Mouse (Mus musculus): ENCODE results near the gene Sidt2.

The Sidt2 gene

GRCm38 (mm10) chr9:45955107-45955963 is at the start of gene Sidt2:
Gene Sidt2 (minus strand): TSS chr9:45955258.
- in situ Hi-C loops (cut with MboI): no loop called here

GRCm38 (mm10) chr9:46004529-46004928 is 49.5 kb upstream of the Sidt2 start:
- in situ Hi-C loops (cut with MboI): no loop called here

GRCm38 (mm10) chr9:46003729-46004128 is 48.7 kb upstream of the Sidt2 start:
- in situ Hi-C loops (cut with MboI): no loop called here

GRCm38 (mm10) chr9:45999009-45999408 is 44.0 kb upstream of the Sidt2 start:
- in situ Hi-C loops (cut with MboI): no loop called here

DNA sequence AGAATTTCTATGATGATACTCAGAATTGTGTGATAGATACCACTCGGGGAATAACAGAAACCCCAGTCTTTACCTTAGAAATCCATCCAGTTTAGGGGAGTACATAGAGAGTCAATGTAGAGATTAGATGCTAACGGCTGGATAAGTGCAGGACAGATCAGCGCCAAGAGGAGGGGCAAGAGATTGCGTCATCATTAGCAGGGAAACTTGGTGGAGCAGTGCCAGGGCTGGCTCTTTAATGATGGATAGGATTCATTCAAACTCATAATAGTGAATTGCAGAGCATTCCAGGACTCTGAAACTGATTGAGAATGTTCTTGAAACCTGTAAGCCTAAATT is 30.1 kb upstream of the Sidt2 start:
- in situ Hi-C loops (cut with MboI): no loop called here

DNA sequence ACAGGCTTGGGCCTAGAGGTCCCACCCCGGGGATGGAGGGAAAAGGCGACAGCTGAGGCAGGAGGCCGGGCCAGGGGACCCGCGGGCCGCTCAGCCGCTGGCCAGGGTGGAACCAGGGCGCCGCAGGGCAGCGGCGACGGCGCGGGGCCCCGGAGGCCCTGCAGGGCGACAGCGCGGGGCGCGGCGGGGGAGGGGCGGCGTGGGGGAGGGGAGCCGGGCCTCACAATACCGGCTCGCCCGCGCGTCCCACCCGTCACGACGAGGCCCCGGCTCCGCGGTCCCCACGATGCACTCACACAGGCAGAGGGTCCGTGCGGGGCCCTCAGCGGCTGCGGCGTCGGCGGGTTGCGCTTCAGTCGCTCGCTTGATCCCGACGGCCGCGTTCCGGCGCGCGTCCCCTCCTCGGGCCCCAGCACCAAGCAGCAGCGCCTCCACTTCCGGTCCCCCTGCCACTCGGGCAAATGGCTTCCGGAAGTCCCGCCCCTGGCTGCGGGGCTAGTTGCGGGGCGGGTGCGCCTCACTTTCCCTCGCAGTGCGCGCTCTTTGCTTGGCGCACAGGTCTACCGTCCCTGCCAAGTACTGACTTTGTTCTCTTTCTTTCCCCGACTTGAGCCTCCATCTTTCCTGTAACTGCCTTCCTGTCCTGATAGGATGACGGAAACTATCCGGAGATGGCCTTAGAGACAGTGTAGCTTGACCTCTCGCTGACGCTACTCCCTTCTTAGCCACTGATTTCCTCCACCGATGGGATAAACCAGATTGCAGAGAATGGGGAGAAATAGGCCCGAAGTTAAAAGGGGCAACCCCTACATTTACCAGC is 29.6 kb upstream of the Sidt2 start:
- in situ Hi-C loops (cut with MboI): no loop called here

GRCm38 (mm10) chr9:45983676-45984408 is 28.8 kb upstream of the Sidt2 start:
- in situ Hi-C loops (cut with MboI): no loop called here

DNA sequence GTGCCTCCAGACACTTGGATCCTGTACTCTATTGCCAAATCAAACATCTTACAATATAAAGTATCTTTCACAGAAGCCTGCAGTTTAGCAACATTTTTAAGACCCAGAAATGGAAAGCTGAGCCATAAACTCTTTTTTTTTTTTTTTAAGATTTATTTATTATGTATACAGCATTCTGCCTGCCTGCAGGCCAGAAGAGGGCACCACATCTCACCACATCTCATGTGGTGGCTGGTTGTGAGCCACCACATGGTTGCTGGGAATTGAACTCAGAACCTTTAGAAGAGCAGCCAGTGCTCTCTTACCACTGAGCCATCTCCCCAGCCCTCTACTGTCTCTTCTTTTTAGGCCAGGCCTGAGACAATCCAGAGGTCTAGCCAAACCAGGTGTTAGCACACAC is 26.3 kb upstream of the Sidt2 start:
- in situ Hi-C loops (cut with MboI): no loop called here

- in situ Hi-C loops (cut with MboI): no loop called here
These were observed 25.6 kb upstream of the Sidt2 start for GRCm38 (mm10) chr9:45980611-45981010.

GRCm38 (mm10) chr9:45979778-45980177 is 24.7 kb upstream of the Sidt2 start:
- in situ Hi-C loops (cut with MboI): no loop called here

- in situ Hi-C loops (cut with MboI): no loop called here
These were observed 21.8 kb upstream of the Sidt2 start for GRCm38 (mm10) chr9:45976884-45977283.

GRCm38 (mm10) chr9:45963577-45963976 is 8.5 kb upstream of the Sidt2 start:
- in situ Hi-C loops (cut with MboI): no loop called here

DNA sequence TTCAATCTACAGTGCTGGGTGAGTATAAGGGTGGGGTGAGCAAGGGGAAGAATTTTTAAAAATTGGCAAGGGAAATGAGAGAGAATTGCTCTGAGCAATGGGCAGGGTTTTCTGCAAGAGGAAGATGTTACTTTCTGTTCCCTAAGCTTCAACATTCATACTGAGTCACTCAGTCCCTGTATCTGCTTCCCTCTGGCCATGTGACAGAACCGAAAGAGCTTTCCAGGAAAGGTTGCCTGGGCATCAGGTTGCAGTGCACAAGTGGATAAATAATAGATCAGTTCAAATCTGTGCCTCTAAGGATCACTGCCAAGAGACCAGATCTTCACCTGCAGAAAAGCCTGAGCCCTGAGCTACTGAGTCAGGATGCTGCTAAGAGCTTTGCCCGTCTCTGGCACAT is 6.8 kb upstream of the Sidt2 start:
- in situ Hi-C loops (cut with MboI): no loop called here

DNA sequence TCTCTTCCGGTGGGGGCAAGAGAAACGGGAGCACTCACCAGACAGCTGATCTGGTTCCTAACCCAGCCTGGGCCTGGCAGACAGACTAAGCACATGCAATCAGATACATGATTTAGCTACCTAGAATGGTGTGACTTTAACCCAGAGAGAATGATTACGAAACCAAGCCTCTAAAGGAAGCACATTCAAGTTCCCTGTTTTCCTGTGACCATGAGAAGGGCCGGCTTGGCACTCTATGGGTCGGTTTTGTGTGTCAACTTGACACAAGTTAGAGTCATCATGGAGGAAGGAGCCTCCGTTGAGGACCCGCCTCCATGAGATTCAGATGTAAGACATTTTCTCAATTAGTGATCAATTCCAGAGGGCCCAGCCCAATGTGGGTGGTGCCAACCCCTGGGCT is 4.6 kb upstream of the Sidt2 start:
- in situ Hi-C loops (cut with MboI): no loop called here

GRCm38 (mm10) chr9:45958851-45959250 is 3.8 kb upstream of the Sidt2 start:
- in situ Hi-C loops (cut with MboI): no loop called here

GRCm38 (mm10) chr9:45958023-45958670 is 3.1 kb upstream of the Sidt2 start:
- in situ Hi-C loops (cut with MboI): no loop called here

DNA sequence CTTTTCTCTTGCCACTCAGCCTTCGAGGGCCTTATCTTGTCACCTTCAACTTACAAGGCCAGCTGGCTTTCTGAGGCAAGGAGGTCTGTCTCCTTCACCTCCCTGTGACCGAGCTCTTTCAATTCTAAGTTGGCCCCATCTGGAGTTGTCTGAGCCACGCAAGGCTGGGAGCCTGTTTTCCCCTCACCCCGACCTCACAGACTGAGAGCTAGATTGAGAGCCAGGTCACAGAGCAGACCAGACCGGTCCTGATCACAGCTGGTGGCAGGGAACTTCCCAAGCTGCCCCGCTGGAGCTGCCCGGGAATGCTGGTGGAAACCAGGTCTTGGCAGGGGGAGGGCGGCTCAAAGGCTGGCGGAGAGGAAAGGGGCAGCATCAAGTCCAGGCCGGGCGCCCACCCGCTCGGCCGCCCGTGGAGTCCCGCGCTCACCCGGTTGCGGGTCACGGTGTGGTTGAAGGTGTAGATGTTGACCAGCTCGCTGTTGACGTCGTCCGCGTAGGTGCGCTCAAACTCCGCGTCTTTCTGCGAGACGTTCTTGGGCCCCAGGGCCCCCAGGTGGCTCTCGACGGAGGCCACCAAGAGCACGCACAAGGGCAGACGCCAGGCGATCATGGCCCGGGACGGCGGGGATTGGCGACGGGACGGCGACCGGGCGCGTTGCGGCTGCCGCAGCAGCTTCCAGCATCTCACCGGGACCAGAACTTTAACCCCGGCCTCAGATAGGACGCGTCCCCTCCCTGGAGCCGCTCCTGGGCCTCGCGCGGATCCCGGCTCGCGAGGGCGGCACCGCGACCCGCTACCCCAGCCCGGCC is 558 bp downstream of the Sidt2 start:
- in situ Hi-C loops (cut with MboI): no loop called here

DNA sequence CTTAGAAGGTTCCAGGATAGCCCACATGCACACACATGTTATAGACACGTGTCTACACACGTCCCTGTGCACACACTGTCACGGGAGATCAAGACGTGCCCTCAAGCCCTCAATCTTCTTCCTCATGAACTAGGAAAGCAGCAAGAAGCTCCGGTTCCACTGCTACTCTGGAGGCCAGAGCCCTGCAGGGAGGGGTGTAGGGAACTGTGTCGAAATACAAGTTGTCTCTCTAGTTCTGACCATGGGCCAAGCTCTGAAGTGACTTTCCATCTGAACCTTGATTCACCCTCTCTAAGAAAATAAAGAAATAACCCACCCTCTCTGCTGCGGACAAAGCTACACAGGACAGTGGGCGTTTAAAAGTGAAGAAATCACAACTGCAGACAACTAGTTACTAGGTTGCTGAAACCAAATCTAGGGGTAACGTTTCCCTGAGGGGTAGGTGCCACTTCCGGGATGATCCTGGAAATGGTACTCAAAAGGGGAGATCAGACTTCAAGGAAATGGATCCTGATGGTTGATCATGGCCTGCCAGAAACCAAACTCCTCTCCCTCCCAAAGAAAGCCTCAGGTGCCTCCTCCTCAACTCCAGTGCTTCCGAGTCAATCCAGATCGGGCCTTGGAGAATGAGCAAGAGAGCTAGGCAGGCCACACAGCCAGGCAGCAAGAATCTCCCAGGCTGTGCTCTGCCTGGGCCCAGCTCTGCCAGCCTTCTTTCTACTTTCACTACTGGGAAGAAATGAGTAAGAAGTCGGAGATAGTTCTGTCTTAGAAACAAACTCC is 1.4 kb downstream of the Sidt2 start:
- in situ Hi-C loops (cut with MboI): no loop called here

- in situ Hi-C loops (cut with MboI): no loop called here
These were observed 2.2 kb downstream of the Sidt2 start for GRCm38 (mm10) chr9:45952890-45953289.

DNA sequence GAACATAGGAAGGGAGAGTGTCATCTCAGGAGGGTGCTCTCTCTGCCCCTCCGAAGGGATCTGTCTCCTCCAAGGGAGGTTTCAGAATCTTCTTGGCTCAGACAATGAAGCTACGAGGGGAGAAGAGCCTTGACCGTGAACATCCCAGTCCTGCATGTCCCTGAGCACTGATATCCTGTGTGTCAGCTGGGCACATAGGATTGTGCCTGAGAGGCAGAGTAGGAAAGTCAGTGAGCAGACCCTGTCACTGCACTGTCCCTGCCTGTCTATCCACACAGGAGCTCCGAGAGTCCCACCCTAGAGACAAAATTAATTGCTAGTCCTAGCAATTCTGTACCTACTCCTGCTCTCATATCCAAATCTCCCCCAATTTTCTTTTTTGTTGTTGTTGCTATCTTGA is 3.0 kb downstream of the Sidt2 start:
- in situ Hi-C loops (cut with MboI): no loop called here

GRCm38 (mm10) chr9:45946872-45947183 is 8.2 kb downstream of the Sidt2 start:
- in situ Hi-C loops (cut with MboI): no loop called here

All from mature B cell (primary cell).